Mouse (Mus musculus) neural tube, embryonic 11.5 days (tissue): ENCODE data around the gene Hdac7. TPM values are rescaled to one million over a fixed set of nuclear protein-coding genes. Genes with fewer than 3 reads are reported as not detected.

Experiments used
- ATAC-seq: fragments of 200-750 bp; cut with Nextera tagmentation; 2 replicates; pipeline ENCODE4 v1.8.0; 2017; ENCODE audit warnings: moderate number of reproducible peaks, mild to moderate bottlenecking, moderate TSS enrichment, moderate library complexity; ENCODE audit not compliant: insufficient read depth, low FRiP score, low TSS enrichment
- DNase-seq: peaks from one replicate; pipeline ENCODE4 v3.0.0-alpha.2; 2015; ENCODE audit warnings: low spot score
- H3K27ac ChIP-seq: fragments of 300-500 bp; sonication (generic); 2 replicates; pipeline ENCODE4 v1.5.1; 2014; ENCODE audit warnings: low read depth, mild to moderate bottlenecking, low read length
- H3K27me3 ChIP-seq: fragments of 300-500 bp; sonication (generic); 2 replicates; pipeline ENCODE4 v1.6.1; 2014; ENCODE audit warnings: mild to moderate bottlenecking, low read length, mixed read lengths; ENCODE audit not compliant: control insufficient read depth, insufficient read depth
- H3K36me3 ChIP-seq: fragments of 300-500 bp; sonication (generic); 2 replicates; pipeline ENCODE4 v1.6.1; 2014; ENCODE audit warnings: mild to moderate bottlenecking, low read length, moderate library complexity, mixed read lengths; ENCODE audit not compliant: control insufficient read depth, insufficient read depth
- H3K4me1 ChIP-seq: fragments of 300-500 bp; sonication (generic); 2 replicates; pipeline ENCODE4 v1.6.1; 2014; ENCODE audit warnings: low read length, mixed read lengths; ENCODE audit not compliant: control insufficient read depth, insufficient read depth
- H3K4me2 ChIP-seq: fragments of 300-500 bp; sonication (generic); 2 replicates; pipeline ENCODE4 v1.6.1; 2014; ENCODE audit warnings: low read depth, mild to moderate bottlenecking, moderate library complexity
- H3K4me3 ChIP-seq: fragments of 300-500 bp; sonication (generic); 2 replicates; pipeline ENCODE4 v1.5.1; 2014; ENCODE audit warnings: low read depth, low read length
- H3K9ac ChIP-seq: fragments of 300-500 bp; sonication (generic); 2 replicates; pipeline ENCODE4 v1.6.1; 2014; ENCODE audit warnings: mild to moderate bottlenecking, low read length
- H3K9me3 ChIP-seq: fragments of 300-500 bp; sonication (generic); 2 replicates; pipeline ENCODE4 v1.6.1; 2016; ENCODE audit warnings: low read length; ENCODE audit not compliant: control insufficient read depth
- WGBS: fragments of 180-500 bp; shearing (Covaris S2); extraction: QIAGEN DNeasy Blood & Tissue Kit; methylation state at CpG from one replicate; pipeline ENCODE4 v1.1.7; 2014; 5-methylcytosine and 5-hydroxymethylcytosine counted together
- polyA plus RNA-seq: library from polyadenylated mRNA; unstranded; fragments of >200 nt; fragmentation: Nextera tagmentation; extraction: Ambion mirVana; gene quantifications from 2 replicates; pipeline ENCODE4 v1.2.1, GENCODE M21; 2014

Hdac7 gene
- polyA plus RNA-seq, 1 experiment from 2014 or later: 21.0 TPM

DNA sequence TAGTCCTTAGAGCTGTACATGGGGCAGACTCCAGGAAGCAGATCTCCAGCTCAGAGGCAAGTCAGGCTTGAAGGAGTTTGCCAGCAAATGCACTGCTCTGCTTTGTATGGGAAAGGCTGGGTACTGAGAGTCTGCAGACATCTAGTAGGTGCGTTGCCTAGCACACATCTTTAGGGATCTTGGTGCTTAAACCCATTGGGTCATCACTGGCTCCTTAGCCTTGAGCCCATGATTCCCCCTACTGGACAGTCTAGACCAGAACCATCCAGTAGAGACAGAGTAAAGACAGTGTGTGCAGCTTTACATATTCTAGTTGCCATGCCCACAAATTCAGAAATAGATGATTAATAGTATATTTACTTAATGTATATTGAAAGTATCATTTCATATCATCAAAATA lies 3.5 kb downstream of the Hdac7 start:
- Histone ChIP-seq H3K4me2 (no peak overlapping the region), H3K4me3 (no peak overlapping the region), H3K36me3 (no peaks in the 10 kb centered on the region), H3K9ac (no peak overlapping the region), H3K27me3 (no peaks in the 10 kb centered on the region), H3K4me1 (peaks cover 5% of the 10 kb centered on the region; the same call in 1 of the 2 replicates), H3K27ac (no peak overlapping the region), H3K9me3 (no peaks in the 10 kb centered on the region)
- DNase-seq (no peak), ATAC-seq (no peak)
- WGBS: 100% methylated on average over 1 of the region's 1 CpGs

- Histone ChIP-seq H3K36me3 (no peaks in the 10 kb centered on the region), H3K4me1 (peaks cover 5% of the 10 kb centered on the region; the same call in 1 of the 2 replicates), H3K27me3 (no peaks in the 10 kb centered on the region), H3K4me3 (no peak overlapping the region), H3K27ac (no peak overlapping the region), H3K4me2 (no peak overlapping the region), H3K9ac (no peak overlapping the region), H3K9me3 (no peaks in the 10 kb centered on the region)
- 25% methylated on average over 3 of the region's 3 CpGs for WGBS
- ATAC-seq: no peak
- DNase-seq: no peak
Observed at GRCm38 (mm10) chr15:97839991-97840455, 4.3 kb downstream of the Hdac7 start.

- no peak overlapping the region for H3K27ac ChIP-seq
- no peak overlapping the region for H3K4me2 ChIP-seq
- H3K36me3 ChIP-seq: no peaks in the 10 kb centered on the region
- peaks cover 5% of the 10 kb centered on the region; the same call in 1 of the 2 replicates for H3K4me1 ChIP-seq
- H3K9ac ChIP-seq: no peak overlapping the region
- H3K4me3 ChIP-seq: no peak overlapping the region
- ATAC-seq (no peak), DNase-seq (no peak)
- no peaks in the 10 kb centered on the region for H3K27me3 ChIP-seq
- H3K9me3 ChIP-seq: no peaks in the 10 kb centered on the region
- WGBS: 76% methylated on average over 4 of the region's 4 CpGs
Observed at GRCm38 (mm10) chr15:97839473-97839872, 4.8 kb downstream of the Hdac7 start.

- no peak for DNase-seq
- no peak overlapping the region for H3K27ac ChIP-seq
- H3K9me3 ChIP-seq: no peaks in the 10 kb centered on the region
- H3K4me3 ChIP-seq: no peak overlapping the region
- no peak overlapping the region for H3K9ac ChIP-seq
- WGBS: 90% methylated on average over 2 of the region's 2 CpGs
- H3K36me3 ChIP-seq: no peaks in the 10 kb centered on the region
- peaks cover 5% of the 10 kb centered on the region; the same call in 1 of the 2 replicates for H3K4me1 ChIP-seq
- H3K4me2 ChIP-seq: no peak overlapping the region
- H3K27me3 ChIP-seq: no peaks in the 10 kb centered on the region
- no peak for ATAC-seq
Observed at GRCm38 (mm10) chr15:97839012-97839411, 5.3 kb downstream of the Hdac7 start.

DNA sequence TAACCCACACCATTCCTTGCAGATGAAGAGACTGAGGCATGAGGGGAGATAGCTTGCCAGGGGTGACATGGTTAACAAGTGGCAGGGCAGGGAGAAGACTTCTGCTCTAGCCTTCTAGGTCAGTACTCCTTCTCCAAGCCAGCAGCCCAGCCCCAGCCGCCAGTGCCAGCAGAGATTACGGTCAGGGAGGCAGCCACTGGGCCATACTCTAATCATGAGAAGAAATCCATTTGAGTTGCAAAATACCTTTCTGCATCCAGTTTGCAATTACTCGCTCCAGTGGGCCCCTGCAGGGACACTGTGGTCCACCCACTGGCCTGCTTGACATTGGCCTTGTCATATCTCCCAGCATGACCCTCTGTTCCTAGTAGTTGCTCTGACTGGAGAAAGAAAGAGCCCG lies 5.9 kb downstream of the Hdac7 start:
- Histone ChIP-seq H3K27ac (no peak overlapping the region), H3K9ac (no peak overlapping the region), H3K4me3 (no peak overlapping the region), H3K9me3 (no peaks in the 10 kb centered on the region), H3K4me1 (peaks cover 5% of the 10 kb centered on the region; the same call in 1 of the 2 replicates), H3K27me3 (no peaks in the 10 kb centered on the region), H3K36me3 (no peaks in the 10 kb centered on the region), H3K4me2 (no peak overlapping the region)
- WGBS: 79% methylated on average over 4 of the region's 4 CpGs
- ATAC-seq (no peak), DNase-seq (no peak)

DNA sequence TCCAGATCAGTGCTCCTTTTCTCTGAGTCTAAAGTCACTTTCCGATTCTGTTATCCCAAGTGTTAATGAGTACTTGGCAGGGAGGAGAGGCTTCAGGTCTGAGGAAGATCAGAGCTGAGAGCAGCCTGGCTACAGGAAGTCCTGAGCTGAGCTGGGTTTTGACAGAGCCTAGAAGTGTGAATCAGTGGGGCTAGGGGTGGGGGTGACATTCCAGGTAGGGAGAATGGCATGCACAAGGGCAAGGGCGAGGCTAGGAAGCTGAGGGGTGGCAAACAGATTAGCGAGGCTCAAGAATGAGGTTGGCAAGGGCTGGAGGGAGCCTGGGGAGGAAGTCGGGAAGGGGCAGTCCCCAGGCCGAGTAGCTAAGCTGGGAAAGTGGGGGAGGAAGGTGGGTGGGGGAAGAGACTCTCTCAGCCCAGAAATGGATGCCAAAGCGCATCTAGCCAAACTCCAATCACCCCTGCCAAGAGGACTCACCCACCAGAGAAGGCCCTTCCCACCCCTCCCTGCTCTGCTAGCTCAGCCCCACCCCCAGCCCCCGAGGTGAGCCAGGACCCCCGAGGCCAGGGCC lies 6.7 kb downstream of the Hdac7 start:
- H3K27me3 ChIP-seq: no peaks in the 10 kb centered on the region
- no peaks in the 10 kb centered on the region for H3K36me3 ChIP-seq
- WGBS: 28% methylated on average over 7 of the region's 8 CpGs
- H3K9me3 ChIP-seq: no peaks in the 10 kb centered on the region
- no peak for DNase-seq
- no peak overlapping the region for H3K4me3 ChIP-seq
- H3K4me2 ChIP-seq: no peak overlapping the region
- H3K27ac ChIP-seq: no peak overlapping the region
- H3K9ac ChIP-seq: no peak overlapping the region
- H3K4me1 ChIP-seq: peaks cover 5% of the 10 kb centered on the region; the same call in 1 of the 2 replicates
- ATAC-seq: no peak

- WGBS: 73% methylated on average over 8 of the region's 8 CpGs
Observed at GRCm38 (mm10) chr15:97836894-97837247, 7.4 kb downstream of the Hdac7 start.

GRCm38 (mm10) chr15:97836153-97836893 lies 8.0 kb downstream of the Hdac7 start:
- 55% methylated on average over 17 of the region's 17 CpGs for WGBS
- no peak overlapping the region for H3K4me2 ChIP-seq
- H3K9me3 ChIP-seq: no peaks in the 10 kb centered on the region
- no peak for ATAC-seq
- H3K4me1 ChIP-seq: peaks cover 5% of the 10 kb centered on the region; the same call in 1 of the 2 replicates
- no peaks in the 10 kb centered on the region for H3K36me3 ChIP-seq
- no peaks in the 10 kb centered on the region for H3K27me3 ChIP-seq
- no peak overlapping the region for H3K4me3 ChIP-seq
- no peak for DNase-seq
- no peak overlapping the region for H3K27ac ChIP-seq
- H3K9ac ChIP-seq: no peak overlapping the region

More at GRCm38 (mm10) chr15:97836894-97837247, 7.4 kb downstream of the Hdac7 start:
- Histone ChIP-seq H3K9me3 (no peaks in the 10 kb centered on the region), H3K4me2 (no peak overlapping the region), H3K4me3 (no peak overlapping the region), H3K9ac (no peak overlapping the region), H3K27ac (no peak overlapping the region), H3K36me3 (no peaks in the 10 kb centered on the region), H3K27me3 (no peaks in the 10 kb centered on the region), H3K4me1 (peaks cover 5% of the 10 kb centered on the region; the same call in 1 of the 2 replicates)
- ATAC-seq: no peak
- no peak for DNase-seq
